Mouse (Mus musculus): ENCODE data around the gene Med9. TPM values are rescaled to one million over a fixed set of nuclear protein-coding genes. Genes with fewer than 3 reads are reported as not detected.

Med9 gene
- polyA plus RNA-seq, 1 experiment from 2014 or later = 49.1 TPM

DNA sequence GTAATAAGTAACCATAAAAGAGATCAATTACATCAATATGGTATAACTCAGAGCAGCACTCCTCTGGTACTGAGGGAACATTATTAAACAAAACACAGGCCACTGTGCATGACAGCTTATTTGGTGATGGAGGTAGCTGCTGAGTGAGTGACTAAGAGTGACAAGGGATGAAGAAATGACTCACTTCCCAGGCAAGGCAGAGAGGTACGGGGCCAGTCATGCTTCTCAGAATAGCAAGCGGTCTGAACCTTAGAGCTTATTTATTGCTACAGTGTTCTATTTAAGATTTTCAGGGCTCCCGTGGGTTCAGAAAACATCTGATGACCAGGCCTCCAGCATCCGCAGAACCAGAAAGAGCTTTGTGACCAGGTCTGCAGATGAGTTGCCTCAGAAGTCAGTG lies 34.3 kb upstream of the Med9 start:
- Histone ChIP-seq H3K9me3 (replicated peaks; ENCODE audit: control insufficient read depth, low read length) (no peaks in the 10 kb centered on the region), H3K9ac (ENCODE audit: low read depth, low read length) (no peak overlapping the region), H3K4me3 (ENCODE audit: low read depth, low read length) (no peak overlapping the region), H3K27me3 (ENCODE audit: control insufficient read depth, insufficient read depth, low read length) (no peaks in the 10 kb centered on the region), H3K4me2 (no peak overlapping the region), H3K36me3 (ENCODE audit: control insufficient read depth, insufficient read depth, low read length) (no peaks in the 10 kb centered on the region), H3K27ac (ENCODE audit: low read depth, low read length) (no peak overlapping the region), H3K4me1 (ENCODE audit: control insufficient read depth, insufficient read depth, low read length) (peaks cover 4% of the 10 kb centered on the region; the same call in 1 of the 2 replicates)
- WGBS (ENCODE audit: insufficient replicate concordance) = 62% methylated on average over 4 of the region's 4 CpGs
- no peak for ATAC-seq (replicated peaks; ENCODE audit: insufficient number of reproducible peaks, low FRiP score, low TSS enrichment)

DNA sequence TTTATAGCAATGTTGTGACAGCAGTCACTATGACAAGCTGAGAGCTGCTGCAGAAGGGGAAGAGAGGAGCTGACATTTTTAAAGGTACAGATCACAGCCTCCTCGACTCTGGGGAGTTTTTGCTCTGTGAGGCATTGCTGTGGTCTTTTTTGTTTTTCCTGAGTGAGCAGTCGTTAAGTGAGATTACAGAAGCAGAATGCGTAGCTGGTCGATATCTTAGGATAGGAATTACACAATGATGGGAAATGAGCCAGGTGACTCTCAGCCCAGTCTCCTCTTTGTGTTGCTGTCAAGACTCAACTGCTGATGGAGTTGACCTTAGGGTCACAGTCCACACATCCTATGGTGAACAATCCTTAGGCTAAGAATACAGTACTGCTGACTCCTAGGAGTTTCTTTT lies 30.0 kb upstream of the Med9 start:
- Histone ChIP-seq H3K27ac (ENCODE audit: low read depth, low read length) (no peak overlapping the region), H3K9ac (ENCODE audit: low read depth, low read length) (no peak overlapping the region), H3K27me3 (ENCODE audit: control insufficient read depth, insufficient read depth, low read length) (no peaks in the 10 kb centered on the region), H3K9me3 (replicated peaks; ENCODE audit: control insufficient read depth, low read length) (no peaks in the 10 kb centered on the region), H3K4me3 (ENCODE audit: low read depth, low read length) (no peak overlapping the region), H3K4me2 (no peak overlapping the region), H3K36me3 (ENCODE audit: control insufficient read depth, insufficient read depth, low read length) (no peaks in the 10 kb centered on the region), H3K4me1 (ENCODE audit: control insufficient read depth, insufficient read depth, low read length) (peaks cover 10% of the 10 kb centered on the region; the same call in 1 of the 2 replicates)
- ATAC-seq (replicated peaks; ENCODE audit: insufficient number of reproducible peaks, low FRiP score, low TSS enrichment) = no peak
- WGBS (ENCODE audit: insufficient replicate concordance) = 19% methylated on average over 4 of the region's 4 CpGs

DNA sequence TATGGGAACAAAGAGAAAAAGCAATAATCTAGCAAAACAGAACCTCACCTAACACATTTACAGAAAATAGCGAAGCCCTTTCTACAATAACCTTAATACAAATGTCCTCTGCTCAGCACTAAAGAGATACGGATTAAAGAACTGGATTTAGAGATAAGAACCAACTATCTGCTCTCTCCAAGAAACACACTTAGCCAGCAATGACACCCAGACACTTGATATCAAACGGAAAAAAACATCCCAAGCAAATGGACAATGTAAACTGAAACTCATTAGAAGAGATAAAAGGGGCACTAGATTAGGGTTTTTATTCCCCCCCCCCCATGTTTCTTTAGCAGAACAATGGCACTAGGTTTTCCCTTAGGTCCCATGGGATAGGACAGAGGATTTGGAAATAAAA lies 28.6 kb upstream of the Med9 start:
- ATAC-seq (replicated peaks; ENCODE audit: insufficient number of reproducible peaks, low FRiP score, low TSS enrichment) = no peak
- no peak overlapping the region for H3K27ac ChIP-seq (ENCODE audit: low read depth, low read length)
- no peaks in the 10 kb centered on the region for H3K27me3 ChIP-seq (ENCODE audit: control insufficient read depth, insufficient read depth, low read length)
- H3K4me3 ChIP-seq (ENCODE audit: low read depth, low read length) = no peak overlapping the region
- no peak overlapping the region for H3K9ac ChIP-seq (ENCODE audit: low read depth, low read length)
- peaks cover 10% of the 10 kb centered on the region; the same call in 1 of the 2 replicates for H3K4me1 ChIP-seq (ENCODE audit: control insufficient read depth, insufficient read depth, low read length)
- WGBS (ENCODE audit: insufficient replicate concordance) = 45% methylated on average over 3 of the region's 3 CpGs
- no peaks in the 10 kb centered on the region for H3K9me3 ChIP-seq (replicated peaks; ENCODE audit: control insufficient read depth, low read length)
- H3K36me3 ChIP-seq (ENCODE audit: control insufficient read depth, insufficient read depth, low read length) = no peaks in the 10 kb centered on the region
- H3K4me2 ChIP-seq = no peak overlapping the region

DNA sequence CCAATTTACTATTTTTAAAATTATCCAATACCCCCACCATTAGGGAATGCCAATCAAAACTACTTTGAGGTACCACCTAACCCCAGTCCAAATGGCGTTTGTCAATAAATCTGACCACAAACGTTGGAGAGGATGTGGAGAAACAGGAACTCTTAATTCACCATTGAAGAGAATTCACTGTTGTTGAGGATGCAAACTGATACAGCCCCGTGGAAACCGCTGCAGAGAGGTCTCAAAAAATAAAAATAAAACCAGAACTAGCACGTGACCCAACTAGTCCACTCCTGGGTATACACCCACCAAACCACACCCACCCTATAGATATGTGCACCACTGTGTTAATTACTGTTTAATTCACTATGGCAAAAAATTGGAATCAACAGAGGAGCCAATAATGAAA lies 27.7 kb upstream of the Med9 start:
- H3K27ac ChIP-seq (ENCODE audit: low read depth, low read length) = no peak overlapping the region
- H3K4me1 ChIP-seq (ENCODE audit: control insufficient read depth, insufficient read depth, low read length) = peaks cover 10% of the 10 kb centered on the region; the same call in 1 of the 2 replicates
- no peak for ATAC-seq (replicated peaks; ENCODE audit: insufficient number of reproducible peaks, low FRiP score, low TSS enrichment)
- H3K27me3 ChIP-seq (ENCODE audit: control insufficient read depth, insufficient read depth, low read length) = no peaks in the 10 kb centered on the region
- no peaks in the 10 kb centered on the region for H3K36me3 ChIP-seq (ENCODE audit: control insufficient read depth, insufficient read depth, low read length)
- no peak overlapping the region for H3K4me3 ChIP-seq (ENCODE audit: low read depth, low read length)
- WGBS (ENCODE audit: insufficient replicate concordance) = 58% methylated on average over 5 of the region's 5 CpGs
- no peak overlapping the region for H3K9ac ChIP-seq (ENCODE audit: low read depth, low read length)
- no peaks in the 10 kb centered on the region for H3K9me3 ChIP-seq (replicated peaks; ENCODE audit: control insufficient read depth, low read length)
- H3K4me2 ChIP-seq = no peak overlapping the region

DNA sequence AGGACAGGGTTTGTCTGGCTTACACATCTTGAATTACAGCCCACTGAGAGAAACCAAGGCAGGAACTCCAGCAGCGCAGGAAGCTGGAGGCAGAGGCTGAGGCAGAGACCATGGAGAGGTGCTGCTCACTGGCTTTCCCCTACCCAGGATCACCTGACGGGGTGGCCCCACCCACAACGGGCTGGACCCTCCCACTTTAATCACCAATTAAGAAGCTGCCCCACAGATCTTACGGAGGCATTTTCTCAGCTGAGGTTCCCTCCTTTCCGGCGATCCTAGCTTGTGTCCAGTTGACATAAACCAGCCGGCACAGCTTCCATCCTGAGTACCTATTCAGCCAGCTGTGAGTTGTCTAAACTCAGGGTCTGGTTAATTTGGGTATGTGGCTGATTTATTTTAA lies 26.7 kb upstream of the Med9 start:
- WGBS (ENCODE audit: insufficient replicate concordance) = 18% methylated on average over 7 of the region's 7 CpGs
- no peaks in the 10 kb centered on the region for H3K9me3 ChIP-seq (replicated peaks; ENCODE audit: control insufficient read depth, low read length)
- no peak overlapping the region for H3K9ac ChIP-seq (ENCODE audit: low read depth, low read length)
- H3K27me3 ChIP-seq (ENCODE audit: control insufficient read depth, insufficient read depth, low read length) = no peaks in the 10 kb centered on the region
- H3K4me1 ChIP-seq (ENCODE audit: control insufficient read depth, insufficient read depth, low read length) = peaks cover 10% of the 10 kb centered on the region; the same call in 1 of the 2 replicates
- H3K27ac ChIP-seq (ENCODE audit: low read depth, low read length) = no peak overlapping the region
- H3K4me3 ChIP-seq (ENCODE audit: low read depth, low read length) = no peak overlapping the region
- 0 out of 2 replicates have a peak, but pooled peaks have one; percentile 18 for ATAC-seq (replicated peaks; ENCODE audit: insufficient number of reproducible peaks, low FRiP score, low TSS enrichment)
- no peaks in the 10 kb centered on the region for H3K36me3 ChIP-seq (ENCODE audit: control insufficient read depth, insufficient read depth, low read length)
- peak overlapping the region; percentile 14; the same call in 1 of the 2 replicates for H3K4me2 ChIP-seq

DNA sequence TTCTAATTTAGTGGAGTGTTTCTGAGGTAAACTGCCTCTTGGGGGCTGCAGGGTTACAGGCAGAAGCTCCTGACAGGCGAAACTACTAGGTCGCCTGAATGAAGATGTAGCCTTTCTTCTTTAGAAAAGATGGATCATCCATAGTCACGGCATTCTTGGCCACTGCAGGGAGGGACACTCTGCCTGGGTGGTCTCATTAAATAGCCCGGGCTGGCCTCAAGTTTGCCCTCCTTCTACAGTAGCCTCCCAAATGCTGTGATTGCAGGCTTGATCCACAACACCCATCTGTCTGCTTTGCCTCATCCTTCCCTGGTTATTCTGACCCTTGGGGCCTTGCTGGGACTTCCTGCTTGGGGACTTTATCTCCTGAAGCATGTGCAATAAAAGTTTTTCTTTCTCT lies 18.0 kb upstream of the Med9 start:
- ATAC-seq (replicated peaks; ENCODE audit: insufficient number of reproducible peaks, low FRiP score, low TSS enrichment) = no peak
- Histone ChIP-seq H3K27ac (ENCODE audit: low read depth, low read length) (no peak overlapping the region), H3K27me3 (ENCODE audit: control insufficient read depth, insufficient read depth, low read length) (no peaks in the 10 kb centered on the region), H3K4me2 (no peak overlapping the region), H3K4me1 (ENCODE audit: control insufficient read depth, insufficient read depth, low read length) (peaks cover 9% of the 10 kb centered on the region; the same call in 1 of the 2 replicates), H3K36me3 (ENCODE audit: control insufficient read depth, insufficient read depth, low read length) (no peaks in the 10 kb centered on the region), H3K9ac (ENCODE audit: low read depth, low read length) (no peak overlapping the region), H3K9me3 (replicated peaks; ENCODE audit: control insufficient read depth, low read length) (no peaks in the 10 kb centered on the region), H3K4me3 (ENCODE audit: low read depth, low read length) (no peak overlapping the region)
- whole genome bisulfite sequencing (ENCODE audit: insufficient replicate concordance) = 60% methylated on average over 4 of the region's 4 CpGs

DNA sequence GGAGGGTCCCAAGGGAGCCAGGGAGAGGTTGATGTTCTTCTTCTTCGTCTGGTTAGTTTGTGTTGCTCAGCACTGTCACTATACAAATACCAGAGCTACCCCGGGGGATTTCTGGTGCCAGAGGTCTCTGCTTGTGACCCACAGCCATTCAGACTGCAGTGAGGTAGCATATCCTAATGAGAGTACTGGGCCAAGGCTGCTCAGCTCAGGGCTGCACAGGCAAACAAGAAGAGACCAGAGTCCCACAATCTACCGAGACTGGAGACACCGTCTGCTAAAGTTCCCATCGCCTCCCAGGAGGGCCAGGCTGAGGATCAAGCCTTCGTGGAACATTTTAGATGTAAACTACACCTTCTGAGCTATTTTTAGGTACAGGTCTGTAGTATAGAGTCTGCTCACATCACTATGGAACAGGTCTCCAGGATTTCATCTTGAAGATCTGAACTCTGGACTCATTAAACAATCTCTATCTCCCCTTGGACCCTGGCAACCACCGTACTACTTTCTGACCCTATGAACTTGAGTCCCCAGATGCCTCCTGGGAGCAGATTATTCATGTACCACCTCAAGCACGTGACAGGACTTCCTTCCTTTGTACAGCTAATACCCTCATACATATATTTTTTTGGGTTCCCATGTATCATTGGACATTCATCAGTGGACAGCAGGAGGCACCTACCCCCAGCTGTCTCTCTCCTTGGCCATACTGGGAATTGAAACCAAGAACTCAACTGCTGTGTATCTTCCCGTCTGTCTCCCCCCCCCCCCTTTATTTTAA lies 15.3 kb upstream of the Med9 start:
- Histone ChIP-seq H3K4me3 (ENCODE audit: low read depth, low read length) (no peak overlapping the region), H3K9me3 (replicated peaks; ENCODE audit: control insufficient read depth, low read length) (no peaks in the 10 kb centered on the region), H3K36me3 (ENCODE audit: control insufficient read depth, insufficient read depth, low read length) (no peaks in the 10 kb centered on the region), H3K4me1 (ENCODE audit: control insufficient read depth, insufficient read depth, low read length) (peaks cover 9% of the 10 kb centered on the region; the same call in 1 of the 2 replicates), H3K4me2 (no peak overlapping the region), H3K27me3 (ENCODE audit: control insufficient read depth, insufficient read depth, low read length) (no peaks in the 10 kb centered on the region), H3K9ac (ENCODE audit: low read depth, low read length) (no peak overlapping the region), H3K27ac (ENCODE audit: low read depth, low read length) (no peak overlapping the region)
- WGBS (ENCODE audit: insufficient replicate concordance) = 63% methylated on average over 9 of the region's 9 CpGs
- ATAC-seq (replicated peaks; ENCODE audit: insufficient number of reproducible peaks, low FRiP score, low TSS enrichment) = no peak

DNA sequence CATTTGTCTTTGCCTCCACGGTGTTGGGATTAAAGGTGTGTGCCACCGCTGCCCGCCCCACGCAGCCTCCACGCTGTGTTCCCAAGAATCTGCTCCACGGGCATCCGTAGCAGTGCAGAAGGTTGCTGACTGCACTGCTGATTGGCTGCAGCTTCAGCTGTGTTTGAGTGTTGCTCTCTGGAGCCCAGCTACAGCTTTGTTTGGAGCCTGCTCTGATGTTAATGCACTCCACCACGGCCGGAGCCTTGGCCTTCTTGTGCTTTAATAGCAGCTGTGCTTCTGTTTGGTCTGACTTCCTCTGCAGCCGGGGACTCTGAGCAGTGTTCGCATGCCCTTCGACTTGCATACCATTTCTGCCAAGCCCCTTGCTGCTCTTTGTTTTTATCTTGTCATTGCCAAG lies 14.1 kb upstream of the Med9 start:
- no peak for ATAC-seq (replicated peaks; ENCODE audit: insufficient number of reproducible peaks, low FRiP score, low TSS enrichment)
- H3K4me1 ChIP-seq (ENCODE audit: control insufficient read depth, insufficient read depth, low read length) = peaks cover 9% of the 10 kb centered on the region; the same call in 1 of the 2 replicates
- H3K27me3 ChIP-seq (ENCODE audit: control insufficient read depth, insufficient read depth, low read length) = no peaks in the 10 kb centered on the region
- 0 out of 2 replicates have a peak overlapping the region, but pooled peaks have one; percentile 40 for H3K9ac ChIP-seq (ENCODE audit: low read depth, low read length)
- H3K4me2 ChIP-seq = no peak overlapping the region
- no peaks in the 10 kb centered on the region for H3K9me3 ChIP-seq (replicated peaks; ENCODE audit: control insufficient read depth, low read length)
- no peak overlapping the region for H3K27ac ChIP-seq (ENCODE audit: low read depth, low read length)
- WGBS (ENCODE audit: insufficient replicate concordance) = 53% methylated on average over 12 of the region's 12 CpGs
- no peaks in the 10 kb centered on the region for H3K36me3 ChIP-seq (ENCODE audit: control insufficient read depth, insufficient read depth, low read length)
- H3K4me3 ChIP-seq (ENCODE audit: low read depth, low read length) = no peak overlapping the region

DNA sequence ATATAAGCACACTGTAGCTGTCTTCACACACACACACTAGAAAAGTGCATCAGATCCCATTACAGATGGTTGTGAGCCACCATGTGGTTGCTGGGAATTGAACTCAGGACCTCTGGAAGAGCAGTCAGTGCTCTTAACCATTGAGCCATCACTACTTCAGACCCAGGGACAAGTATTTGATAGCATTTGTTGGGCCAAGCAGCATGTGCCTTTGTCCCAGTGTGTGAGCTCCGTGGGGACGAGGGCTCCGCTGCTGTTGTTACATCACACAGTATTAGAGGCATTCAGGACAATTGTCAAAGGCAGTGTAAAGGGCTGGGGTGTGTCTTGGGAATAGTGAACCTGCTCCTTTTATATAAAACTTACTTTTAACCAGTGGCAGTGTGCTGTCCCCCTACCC lies 11.0 kb upstream of the Med9 start:
- Histone ChIP-seq H3K4me3 (ENCODE audit: low read depth, low read length) (no peak overlapping the region), H3K27ac (ENCODE audit: low read depth, low read length) (no peak overlapping the region), H3K9ac (ENCODE audit: low read depth, low read length) (no peak overlapping the region), H3K36me3 (ENCODE audit: control insufficient read depth, insufficient read depth, low read length) (no peaks in the 10 kb centered on the region), H3K27me3 (ENCODE audit: control insufficient read depth, insufficient read depth, low read length) (no peaks in the 10 kb centered on the region), H3K4me1 (ENCODE audit: control insufficient read depth, insufficient read depth, low read length) (peaks cover 15% of the 10 kb centered on the region; the same call in 1 of the 2 replicates), H3K9me3 (replicated peaks; ENCODE audit: control insufficient read depth, low read length) (no peaks in the 10 kb centered on the region), H3K4me2 (no peak overlapping the region)
- no peak for ATAC-seq (replicated peaks; ENCODE audit: insufficient number of reproducible peaks, low FRiP score, low TSS enrichment)
- 83% methylated on average over 3 of the region's 3 CpGs for WGBS (ENCODE audit: insufficient replicate concordance)
